Comparison of ENCODE assay signal across 30 mouse cellular contexts in the genomic region with DNA sequence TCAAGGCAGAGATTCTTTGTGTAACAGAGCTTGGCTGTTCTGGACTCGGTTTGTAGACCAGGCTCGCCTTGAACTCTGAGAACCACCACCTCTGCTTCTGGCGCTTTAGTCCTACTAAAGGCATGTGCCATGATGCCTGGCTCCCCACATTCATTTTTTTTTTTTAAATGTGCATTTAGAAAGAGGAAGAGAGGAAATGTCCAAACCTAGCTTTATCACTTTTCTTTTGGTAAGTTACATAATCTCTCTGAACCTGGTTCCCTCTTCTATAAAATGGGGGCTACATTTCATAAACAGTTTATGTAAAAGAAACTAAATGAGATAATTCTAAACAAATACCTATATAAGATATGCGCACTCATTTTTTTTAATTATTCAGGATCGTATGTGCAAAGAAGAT. TPM values are rescaled to one million over a fixed set of nuclear protein-coding genes. Genes with fewer than 3 reads are reported as not detected.
A peak's percentile ranks its signal among the peaks of the same experiment; 100 is the strongest.
DNase-seq lines count a peak whose midpoint lies in the region; ATAC-seq lines count a peak whose summit lies in the region.
"Had no signal": no experiment of that assay in that cellular context is flagged by ENCODE, and none has a peak within 500 bp of the region (broad histone marks: within the 10 kb centered on the region; RNA-seq: fewer than 3 reads in every experiment).

No protein-coding gene starts in this region.

- no peak for ATAC-seq in liver, embryonic 11.5 days (replicated peaks; ENCODE audit: low FRiP score)
- no peak for ATAC-seq in liver, embryonic 13.5 days (ENCODE audit: low read depth)
- ATAC-seq in liver, embryonic 16.5 days (ENCODE audit: low read depth), result no peak
- ATAC-seq in CD4-positive, CD25-positive, alpha-beta regulatory T cell, adult 4 months, result no peak
- ATAC-seq: forebrain, embryonic 15.5 days; hindbrain, embryonic 16.5 days; Patski had no signal

- peak overlapping the region; percentile 30; the same call in 1 of the 2 replicates for H3K27ac ChIP-seq in liver, embryonic 11.5 days (ENCODE audit: low read depth, low read length)
- H3K27ac ChIP-seq in liver, embryonic 13.5 days, result peak overlapping the region; percentile 73
- no peak overlapping the region for H3K27ac ChIP-seq in liver, embryonic 16.5 days (ENCODE audit: low read length)
- H3K27ac ChIP-seq: embryonic facial prominence, embryonic 10.5 days; embryonic facial prominence, embryonic 13.5 days; forebrain, embryonic 12.5 days; forebrain, embryonic 15.5 days; hindbrain, embryonic 10.5 days; hindbrain, embryonic 13.5 days had no signal

- H3K4me3 ChIP-seq in liver, embryonic 11.5 days (ENCODE audit: low read depth, low read length), result no peak overlapping the region
- no peak overlapping the region for H3K4me3 ChIP-seq in liver, embryonic 13.5 days (replicated peaks)
- no peak overlapping the region for H3K4me3 ChIP-seq in liver, embryonic 16.5 days (ENCODE audit: low read depth, low read length)
- H3K4me3 ChIP-seq: embryonic facial prominence, embryonic 10.5 days; embryonic facial prominence, embryonic 13.5 days; erythroblast, embryonic 14.5 days; forebrain, embryonic 12.5 days; forebrain, embryonic 15.5 days; hindbrain, embryonic 10.5 days; hindbrain, embryonic 13.5 days had no signal

- peaks cover 15% of the 10 kb centered on the region; the same call in 1 of the 2 replicates for H3K36me3 ChIP-seq in liver, embryonic 11.5 days (ENCODE audit: control insufficient read depth, insufficient read depth, low read length)
- peaks cover 43% of the 10 kb centered on the region for H3K36me3 ChIP-seq in liver, embryonic 13.5 days
- peaks cover 18% of the 10 kb centered on the region for H3K36me3 ChIP-seq in liver, embryonic 16.5 days (ENCODE audit: control insufficient read depth, insufficient read depth)
- H3K36me3 ChIP-seq: embryonic facial prominence, embryonic 13.5 days; forebrain, embryonic 15.5 days; hindbrain, embryonic 13.5 days had no signal

- no peak for DNase-seq in liver, embryonic 11.5 days (ENCODE audit: low spot score)
- no peak for DNase-seq in liver
- DNase-seq in liver, embryonic 13.5 days, result no peak
- DNase-seq in c-Kit-positive CD71-positive TER-119-positive erythroid progenitor cells, embryonic 14.5 days (ENCODE audit: low spot score), result no peak
- DNase-seq in neural tube, embryonic 10.5 days (ENCODE audit: extremely low spot score, low spot score), result no peak
- DNase-seq: adrenal gland, postnatal 10 days; adrenal gland, postnatal 36 days; cerebellum, adult 11 months; cerebellum, adult 2 months; cerebellum, adult 9-11 months; cerebellum, postnatal 25 days; embryo, embryonic 11 days; gastrocnemius, postnatal 25 days had no signal

- no peak overlapping the region for H3K9ac ChIP-seq in liver, embryonic 11.5 days (ENCODE audit: low read depth, low read length)
- H3K9ac ChIP-seq in liver, embryonic 13.5 days, result peak overlapping the region; percentile 41; the same call in 1 of the 2 replicates
- H3K9ac ChIP-seq in liver, embryonic 16.5 days (ENCODE audit: low read depth, low read length), result no peak overlapping the region
- H3K9ac ChIP-seq: embryonic facial prominence, embryonic 13.5 days; forebrain, embryonic 12.5 days; forebrain, embryonic 15.5 days; hindbrain, embryonic 13.5 days had no signal

- H3K27me3 ChIP-seq in liver, embryonic 11.5 days (replicated peaks; ENCODE audit: control insufficient read depth, insufficient read depth, low read length), result no peaks in the 10 kb centered on the region
- H3K27me3 ChIP-seq in liver, embryonic 13.5 days, result no peaks in the 10 kb centered on the region
- H3K27me3 ChIP-seq in liver, embryonic 16.5 days (ENCODE audit: control insufficient read depth, insufficient read depth, low read depth, low read length), result no peaks in the 10 kb centered on the region
- H3K27me3 ChIP-seq: embryonic facial prominence, embryonic 13.5 days; forebrain, embryonic 12.5 days; forebrain, embryonic 15.5 days; hindbrain, embryonic 13.5 days; Patski had no signal

- H3K9me3 ChIP-seq in liver, embryonic 11.5 days (ENCODE audit: control insufficient read depth, low read length), result no peaks in the 10 kb centered on the region
- H3K9me3 ChIP-seq in liver, embryonic 13.5 days (replicated peaks), result no peaks in the 10 kb centered on the region
- H3K9me3 ChIP-seq in liver, embryonic 16.5 days (replicated peaks; ENCODE audit: control insufficient read depth, low read length), result no peaks in the 10 kb centered on the region
- H3K9me3 ChIP-seq: embryonic facial prominence, embryonic 10.5 days; embryonic facial prominence, embryonic 13.5 days; forebrain, embryonic 12.5 days; forebrain, embryonic 15.5 days; hindbrain, embryonic 10.5 days; hindbrain, embryonic 13.5 days had no signal

- peaks cover 24% of the 10 kb centered on the region; the same call in 1 of the 2 replicates for H3K4me1 ChIP-seq in liver, embryonic 11.5 days (replicated peaks; ENCODE audit: control insufficient read depth, insufficient read depth, low read length)
- H3K4me1 ChIP-seq in liver, embryonic 13.5 days (replicated peaks), result peaks cover 53% of the 10 kb centered on the region
- H3K4me1 ChIP-seq in liver, embryonic 16.5 days (ENCODE audit: control insufficient read depth, low read depth, low read length), result peaks cover 34% of the 10 kb centered on the region

- 81% methylated on average over 5 of the region's 5 CpGs for WGBS in liver, embryonic 11.5 days
- 81% methylated on average over 5 of the region's 5 CpGs for whole genome bisulfite sequencing in liver, embryonic 13.5 days (ENCODE audit: insufficient replicate concordance)
- WGBS in liver, embryonic 16.5 days (ENCODE audit: insufficient replicate concordance), result 81% methylated on average over 5 of the region's 5 CpGs

- H3K4me2 ChIP-seq in liver, embryonic 11.5 days, result no peak overlapping the region
- H3K4me2 ChIP-seq in liver, embryonic 13.5 days, result peak overlapping the region; percentile 21
- H3K4me2 ChIP-seq in liver, embryonic 16.5 days (ENCODE audit: low read depth, low read length), result peak overlapping the region; percentile 8; the same call in 1 of the 2 replicates
- H3K4me2 ChIP-seq: embryonic facial prominence, embryonic 13.5 days; forebrain, embryonic 12.5 days; forebrain, embryonic 15.5 days; heart, embryonic 11.5 days; hindbrain, embryonic 13.5 days had no signal

RNA-seq across cellular contexts. Expression of a gene that starts 5.4 kb away (rescaled TPM):
- not detected in 2 replicates for polyA plus RNA-seq in liver, embryonic 11.5 days (2014; fragmentation: Nextera tagmentation; extraction: Ambion mirVana)
- not detected in 2 replicates for polyA plus RNA-seq in liver, embryonic 13.5 days (2015; fragmentation: Nextera tagmentation; extraction: Ambion mirVana)
- polyA plus RNA-seq in liver, embryonic 16.5 days (2015; fragmentation: Nextera tagmentation; extraction: Ambion mirVana), result not detected in 2 replicates
- polyA plus RNA-seq in CD4-positive, CD25-positive, alpha-beta regulatory T cell, adult 4 months (2017; shearing (Covaris generic)), result not detected
- polyA plus RNA-seq: C2C12; cerebellum, adult 2 months; cortical plate, adult 2 months; embryonic facial prominence, embryonic 10.5 days; embryonic facial prominence, embryonic 13.5 days; forebrain, embryonic 12.5 days; forebrain, embryonic 15.5 days; gonadal fat pad, adult 2 months; heart, embryonic 11.5 days; heart, embryonic 14.5 days; heart, postnatal 0 days; hindbrain, embryonic 10.5 days; hindbrain, embryonic 13.5 days; hindbrain, embryonic 16.5 days had no signal

RNA-seq across cellular contexts. Expression of a gene that starts 33.2 kb away (rescaled TPM):
- polyA plus RNA-seq in liver, embryonic 11.5 days (2014; fragmentation: Nextera tagmentation; extraction: Ambion mirVana), result 46.4 and 49.1 TPM in 2 replicates
- 32.3 and 38.0 TPM in 2 replicates for polyA plus RNA-seq in liver, embryonic 13.5 days (2015; fragmentation: Nextera tagmentation; extraction: Ambion mirVana)
- polyA plus RNA-seq in liver, embryonic 16.5 days (2015; fragmentation: Nextera tagmentation; extraction: Ambion mirVana), result 23.6 and 26.8 TPM in 2 replicates
- polyA plus RNA-seq in CD4-positive, CD25-positive, alpha-beta regulatory T cell, adult 4 months (2017; shearing (Covaris generic)), result 10 to 100 TPM; 25.3 to 26.2 TPM
